ENCODE assay signal across 31 mouse cellular contexts in genomic region chr9:120134529-120135160, GRCm38 (mm10). TPM values are rescaled to one million over a fixed set of nuclear protein-coding genes. Genes with fewer than 3 reads are reported as not detected.
DNase-seq lines count a peak whose midpoint lies in the region; ATAC-seq and TF ChIP-seq lines count a peak whose summit lies in the region.
"Had no signal": no experiment of that assay in that cellular context is flagged by ENCODE, and none has a peak within 500 bp of the region (broad histone marks: within the 10 kb centered on the region; RNA-seq: fewer than 3 reads in every experiment).

No protein-coding gene starts in this region.

- DNase-seq in forebrain, embryonic 10.5 days (ENCODE audit: extremely low spot score, low spot score) = no peak
- no peak for DNase-seq in limb, embryonic 10.5 days (ENCODE audit: low spot score)
- DNase-seq in testis, postnatal 14 days (ENCODE audit: low spot score) = no peak
- no peak for DNase-seq in layer of hippocampus, adult 11-12 months (ENCODE audit: low spot score)
- DNase-seq: adrenal gland, postnatal 14 days; cerebellum, adult 8-10 months; cerebellum, postnatal 36 days; gastrocnemius, postnatal 25 days; heart, postnatal 36 days; kidney, adult 2 months; kidney, postnatal 10 days; layer of hippocampus, postnatal 36 days; right cerebral cortex, adult 18-20 months; right cerebral cortex, postnatal 4 days; thymus, adult 18-20 months; thymus, postnatal 36 days had no signal

- no peak overlapping the region for H3K4me2 ChIP-seq in forebrain, embryonic 13.5 days
- no peak overlapping the region for H3K4me2 ChIP-seq in limb, embryonic 15.5 days
- H3K4me2 ChIP-seq in myocyte (ENCODE audit: low read depth) = no peak overlapping the region
- H3K4me2 ChIP-seq: embryonic facial prominence, embryonic 15.5 days; heart, embryonic 15.5 days; limb, embryonic 13.5 days; midbrain, embryonic 12.5 days; neural tube, embryonic 15.5 days had no signal

- 88% methylated on average over 13 of the region's 13 CpGs for WGBS in forebrain, embryonic 13.5 days
- 90% methylated on average over 13 of the region's 13 CpGs for WGBS in forebrain, embryonic 10.5 days
- 76% methylated on average over 13 of the region's 13 CpGs for WGBS in limb, embryonic 15.5 days
- WGBS in limb, embryonic 10.5 days = 86% methylated on average over 13 of the region's 13 CpGs

- H3K27ac ChIP-seq in forebrain, embryonic 13.5 days = no peak overlapping the region
- H3K27ac ChIP-seq in forebrain, embryonic 10.5 days = no peak overlapping the region
- 0 out of 2 replicates have a peak overlapping the region, but pooled peaks have one; percentile 14 for H3K27ac ChIP-seq in limb, embryonic 15.5 days
- no peak overlapping the region for H3K27ac ChIP-seq in limb, embryonic 10.5 days
- H3K27ac ChIP-seq in testis, adult 2 months (ENCODE audit: control insufficient read depth, insufficient read depth, low read depth, low read length) = no peak overlapping the region; the same call in 1 of the 2 replicates
- H3K27ac ChIP-seq: embryonic facial prominence, embryonic 15.5 days; heart, embryonic 15.5 days; hindbrain, postnatal 0 days; layer of hippocampus, adult 2 months; macrophage; midbrain, embryonic 12.5 days; neural tube, embryonic 15.5 days had no signal

- 0 out of 2 replicates have a peak, but pooled peaks have one; percentile 34 for ATAC-seq in forebrain, embryonic 13.5 days
- ATAC-seq in limb, embryonic 15.5 days (ENCODE audit: insufficient number of reproducible peaks, low FRiP score, low TSS enrichment, low read depth) = no peak
- ATAC-seq: hindbrain, postnatal 0 days; lung, postnatal 0 days had no signal

- no peak overlapping the region for H3K4me3 ChIP-seq in forebrain, embryonic 13.5 days
- H3K4me3 ChIP-seq in forebrain, embryonic 10.5 days = no peak overlapping the region
- no peak overlapping the region for H3K4me3 ChIP-seq in limb, embryonic 15.5 days
- H3K4me3 ChIP-seq in limb, embryonic 10.5 days = no peak overlapping the region
- peak overlapping the region; percentile 90 for H3K4me3 ChIP-seq in testis, adult 2 months (ENCODE audit: control insufficient read depth, low read depth, low read length)
- H3K4me3 ChIP-seq in myocyte = no peak overlapping the region
- H3K4me3 ChIP-seq: embryonic facial prominence, embryonic 15.5 days; heart, embryonic 15.5 days; layer of hippocampus, adult 2 months; limb, embryonic 13.5 days; midbrain, embryonic 12.5 days; neural tube, embryonic 15.5 days had no signal

- no peak for TF ChIP-seq POLR2A in testis, adult 2 months (IDR thresholded peaks at IDR 0.05; ENCODE audit: control insufficient read depth, low read depth, low read length)
- TF ChIP-seq POLR2A in myocyte (IDR thresholded peaks at IDR 0.05; ENCODE audit: insufficient read length, low read depth) = no peak

- H3ac ChIP-seq in myocyte (ENCODE audit: control insufficient read depth, insufficient read length) = no peak overlapping the region

- no peak overlapping the region for H3K9ac ChIP-seq in forebrain, embryonic 13.5 days
- H3K9ac ChIP-seq in limb, embryonic 15.5 days = no peak overlapping the region
- H3K9ac ChIP-seq: embryonic facial prominence, embryonic 15.5 days; heart, embryonic 15.5 days; limb, embryonic 13.5 days; midbrain, embryonic 12.5 days; neural tube, embryonic 15.5 days had no signal

- H3K27me3 ChIP-seq in forebrain, embryonic 13.5 days = no peaks in the 10 kb centered on the region
- H3K27me3 ChIP-seq in forebrain, embryonic 10.5 days (ENCODE audit: poor library complexity, severe bottlenecking) = no peaks in the 10 kb centered on the region
- no peaks in the 10 kb centered on the region for H3K27me3 ChIP-seq in limb, embryonic 15.5 days
- no peaks in the 10 kb centered on the region for H3K27me3 ChIP-seq in limb, embryonic 10.5 days (ENCODE audit: low read depth, poor library complexity, severe bottlenecking)
- no peaks in the 10 kb centered on the region for H3K27me3 ChIP-seq in testis, adult 2 months (ENCODE audit: control insufficient read depth, insufficient read depth, low read length)
- no peaks in the 10 kb centered on the region for H3K27me3 ChIP-seq in myocyte (ENCODE audit: control insufficient read depth, insufficient read depth, insufficient read length)
- H3K27me3 ChIP-seq: embryonic facial prominence, embryonic 15.5 days; heart, embryonic 15.5 days; limb, embryonic 13.5 days; midbrain, embryonic 12.5 days; neural tube, embryonic 15.5 days had no signal

- H3K79me2 ChIP-seq in myocyte (ENCODE audit: control insufficient read depth, insufficient read depth) = peaks cover under 1% of the 10 kb centered on the region

- H3K4me1 ChIP-seq in forebrain, embryonic 13.5 days = peaks cover 2% of the 10 kb centered on the region; the same call in 1 of the 2 replicates
- H3K4me1 ChIP-seq in forebrain, embryonic 10.5 days = peaks cover 3% of the 10 kb centered on the region
- no peaks in the 10 kb centered on the region for H3K4me1 ChIP-seq in limb, embryonic 15.5 days
- H3K4me1 ChIP-seq in limb, embryonic 10.5 days = no peaks in the 10 kb centered on the region
- peaks cover 11% of the 10 kb centered on the region for H3K4me1 ChIP-seq in testis, adult 2 months (ENCODE audit: control insufficient read depth, insufficient read depth, low read length)
- H3K4me1 ChIP-seq: midbrain, embryonic 12.5 days had no signal

- no peak for TF ChIP-seq CTCF in testis, adult 2 months (IDR thresholded peaks at IDR 0.05; ENCODE audit: control insufficient read depth, insufficient read depth, insufficient replicate concordance, low read depth, low read length)

- H3K9me3 ChIP-seq in forebrain, embryonic 13.5 days (replicated peaks) = no peaks in the 10 kb centered on the region
- H3K9me3 ChIP-seq in forebrain, embryonic 10.5 days = no peaks in the 10 kb centered on the region
- H3K9me3 ChIP-seq in limb, embryonic 15.5 days = no peaks in the 10 kb centered on the region
- no peaks in the 10 kb centered on the region for H3K9me3 ChIP-seq in limb, embryonic 10.5 days (replicated peaks)
- H3K9me3 ChIP-seq: embryonic facial prominence, embryonic 15.5 days; heart, embryonic 15.5 days; limb, embryonic 13.5 days; midbrain, embryonic 12.5 days; neural tube, embryonic 15.5 days had no signal

- H3K36me3 ChIP-seq in forebrain, embryonic 13.5 days (ENCODE audit: poor library complexity, severe bottlenecking) = peaks cover 35% of the 10 kb centered on the region
- peaks cover 34% of the 10 kb centered on the region for H3K36me3 ChIP-seq in forebrain, embryonic 10.5 days (replicated peaks)
- peaks cover 31% of the 10 kb centered on the region for H3K36me3 ChIP-seq in limb, embryonic 15.5 days
- peaks cover 36% of the 10 kb centered on the region for H3K36me3 ChIP-seq in limb, embryonic 10.5 days
- H3K36me3 ChIP-seq in testis, adult 2 months (ENCODE audit: control insufficient read depth, insufficient read depth, low read length) = no peaks in the 10 kb centered on the region
- H3K36me3 ChIP-seq in myocyte (ENCODE audit: control insufficient read depth, insufficient read depth) = peaks cover 23% of the 10 kb centered on the region

TF ChIP-seq in myocyte, 11 proteins besides CTCF, POLR2A, EP300 and RAD21:
- TF ChIP-seq MYOD1 (IDR thresholded peaks at IDR 0.05; ENCODE audit: control insufficient read depth in 1 of 3, insufficient read length in 2 of 3, low read depth in 2 of 3) (no peak), POLR2AphosphoS2 (IDR thresholded peaks at IDR 0.05; ENCODE audit: insufficient read length, low read depth) (peak; percentile 21)

RNA-seq across cellular contexts. Expression of gene Rpsa, which starts 7.2 kb away (rescaled TPM):
- polyA plus RNA-seq in forebrain, embryonic 13.5 days (2015; fragmentation: Nextera tagmentation; extraction: Ambion mirVana) = 1,184 and 1,248 TPM in 2 replicates
- 1,594 and 1,616 TPM in 2 replicates for polyA plus RNA-seq in forebrain, embryonic 10.5 days (2016; fragmentation: Nextera tagmentation; extraction: Ambion mirVana)
- polyA plus RNA-seq in limb, embryonic 15.5 days (2015; fragmentation: Nextera tagmentation; extraction: Ambion mirVana) = 1,290 and 1,462 TPM in 2 replicates
- polyA plus RNA-seq in limb, embryonic 10.5 days (2016; fragmentation: Nextera tagmentation; extraction: Ambion mirVana) = 1,497 and 1,677 TPM in 2 replicates
- 310 and 318 TPM in 2 replicates for polyA plus RNA-seq in testis, adult 2 months (2012; rRNA removed)
- polyA plus RNA-seq in myocyte (2012; fragmentation: generic; extraction: Trizol) = 2,555 TPM

RNA-seq across cellular contexts. Expression of gene Mobp, which starts 14.9 kb away (rescaled TPM):
- 0.49 and 0.89 TPM in 2 replicates for polyA plus RNA-seq in forebrain, embryonic 13.5 days (2015; fragmentation: Nextera tagmentation; extraction: Ambion mirVana)
- polyA plus RNA-seq in forebrain, embryonic 10.5 days (2016; fragmentation: Nextera tagmentation; extraction: Ambion mirVana) = 1.7 and 1.9 TPM in 2 replicates
- 0.18 and 0.24 TPM in 2 replicates for polyA plus RNA-seq in limb, embryonic 15.5 days (2015; fragmentation: Nextera tagmentation; extraction: Ambion mirVana)
- not detected in 2 replicates for polyA plus RNA-seq in limb, embryonic 10.5 days (2016; fragmentation: Nextera tagmentation; extraction: Ambion mirVana)
- 0.49 and 0.79 TPM in 2 replicates for polyA plus RNA-seq in testis, adult 2 months (2012; rRNA removed)
- polyA plus RNA-seq in myocyte (2012; fragmentation: generic; extraction: Trizol) = not detected
- polyA plus RNA-seq: kidney, adult 2 months; limb, embryonic 13.5 days; liver, embryonic 16.5 days; lung, postnatal 0 days; macrophage; stomach, embryonic 14.5 days had no signal

RNA-seq across cellular contexts. Expression of gene Slc25a38, which starts 24.5 kb away (rescaled TPM):
- polyA plus RNA-seq in forebrain, embryonic 13.5 days (2015; fragmentation: Nextera tagmentation; extraction: Ambion mirVana) = 31.2 and 38.8 TPM in 2 replicates
- 40.8 and 44.3 TPM in 2 replicates for polyA plus RNA-seq in forebrain, embryonic 10.5 days (2016; fragmentation: Nextera tagmentation; extraction: Ambion mirVana)
- 27.4 and 30.2 TPM in 2 replicates for polyA plus RNA-seq in limb, embryonic 15.5 days (2015; fragmentation: Nextera tagmentation; extraction: Ambion mirVana)
- polyA plus RNA-seq in limb, embryonic 10.5 days (2016; fragmentation: Nextera tagmentation; extraction: Ambion mirVana) = 46.7 and 47.0 TPM in 2 replicates
- polyA plus RNA-seq in testis, adult 2 months (2012; rRNA removed) = 27.8 and 28.2 TPM in 2 replicates
- polyA plus RNA-seq in myocyte (2012; fragmentation: generic; extraction: Trizol) = 12.9 TPM

RNA-seq across cellular contexts. Expression of gene Ccr8, which starts 42.7 kb away (rescaled TPM):
- not detected in 2 replicates for polyA plus RNA-seq in forebrain, embryonic 13.5 days (2015; fragmentation: Nextera tagmentation; extraction: Ambion mirVana)
- not detected in 2 replicates for polyA plus RNA-seq in forebrain, embryonic 10.5 days (2016; fragmentation: Nextera tagmentation; extraction: Ambion mirVana)
- 5.2 and 6.6 TPM in 2 replicates for polyA plus RNA-seq in limb, embryonic 15.5 days (2015; fragmentation: Nextera tagmentation; extraction: Ambion mirVana)
- not detected in 2 replicates for polyA plus RNA-seq in limb, embryonic 10.5 days (2016; fragmentation: Nextera tagmentation; extraction: Ambion mirVana)
- polyA plus RNA-seq in testis, adult 2 months (2012; rRNA removed) = not detected in 2 replicates
- polyA plus RNA-seq in myocyte (2012; fragmentation: generic; extraction: Trizol) = not detected
- polyA plus RNA-seq: hindbrain, postnatal 0 days; liver, embryonic 16.5 days; macrophage; midbrain, embryonic 12.5 days; neural tube, embryonic 15.5 days had no signal
